Mouse (Mus musculus) liver, embryonic 14.5 days (tissue): Measurements from ENCODE around the gene Pglyrp1. TPM values are rescaled to one million over a fixed set of nuclear protein-coding genes. Genes with fewer than 3 reads are reported as not detected.
A peak's percentile ranks its signal among the peaks of the same experiment; 100 is the strongest.

ENCODE experiments used
- ATAC-seq: fragments of 200-750 bp; cut with Nextera tagmentation; 2 replicates; pipeline ENCODE4 v1.8.0; 2017; ENCODE audit warnings: moderate number of reproducible peaks, mild to moderate bottlenecking, moderate library complexity; ENCODE audit not compliant: insufficient read depth
- DNase-seq, 3 experiments: peaks; one replicate each; pipeline ENCODE4 v3.0.0-alpha.2; 2012 to 2013; ENCODE audit warnings: low read depth in 3 of 3, low spot score in 3 of 3
- H3K27ac ChIP-seq: fragments of 300-500 bp; sonication (generic); 2 replicates; pipeline ENCODE4 v1.5.1; 2014; ENCODE audit warnings: moderate library complexity, mild to moderate bottlenecking, control low read depth, inconsistent platforms
- H3K27me3 ChIP-seq: fragments of 300-500 bp; sonication (generic); 2 replicates; pipeline ENCODE4 v1.6.1; 2014; ENCODE audit warnings: mild to moderate bottlenecking, low read length, moderate library complexity; ENCODE audit not compliant: control insufficient read depth, insufficient read depth
- H3K36me3 ChIP-seq: fragments of 300-500 bp; sonication (generic); replicated peaks from 2 replicates; pipeline ENCODE4 v1.6.1; 2014; ENCODE audit warnings: low read depth; ENCODE audit not compliant: control insufficient read depth, insufficient read depth
- H3K4me1 ChIP-seq, 2 experiments: fragments of 200-500 bp in 1 of 2; fragments of 300-500 bp in 1 of 2; sonication (generic) in 1 of 2; replicated peaks; 2 replicates each; pipeline ENCODE4 v1.6.1; 2012 to 2014; ENCODE audit warnings: antibody characterized with exemption in 1 of 2, inconsistent platforms in 1 of 2, low read length in 1 of 2; ENCODE audit not compliant: control insufficient read depth in 2 of 2, insufficient read depth in 2 of 2
- H3K4me2 ChIP-seq: fragments of 300-500 bp; sonication (generic); 2 replicates; pipeline ENCODE4 v1.6.1; 2014; ENCODE audit warnings: low read depth, mild to moderate bottlenecking, control low read depth, moderate library complexity
- H3K4me3 ChIP-seq, 2 experiments: fragments of 200-500 bp in 1 of 2; fragments of 300-500 bp in 1 of 2; sonication (generic) in 1 of 2; 2 replicates each; pipeline ENCODE4 v1.5.1; 2012 to 2014; ENCODE audit warnings: low read depth in 2 of 2, low read length in 2 of 2, mild to moderate bottlenecking in 2 of 2, control low read depth in 1 of 2, inconsistent platforms in 1 of 2, moderate library complexity in 1 of 2; ENCODE audit not compliant: insufficient read depth in 1 of 2
- H3K9ac ChIP-seq: fragments of 300-500 bp; sonication (generic); replicated peaks from 2 replicates; pipeline ENCODE4 v1.6.1; 2014; ENCODE audit warnings: mild to moderate bottlenecking, control low read depth, moderate library complexity
- H3K9me3 ChIP-seq: fragments of 300-500 bp; sonication (generic); 2 replicates; pipeline ENCODE4 v1.6.1; 2016; ENCODE audit warnings: low read length, mixed read lengths; ENCODE audit not compliant: control insufficient read depth
- CTCF ChIP-seq: IDR thresholded peaks from 2 replicates; pipeline ENCODE4 v1.5.1; 2016; ENCODE audit warnings: antibody characterized with exemption, low read depth, control low read depth
- EP300 ChIP-seq: IDR thresholded peaks from 2 replicates; pipeline ENCODE4 v1.6.1; 2016; ENCODE audit warnings: antibody characterized with exemption, low read depth
- WGBS: fragments of 180-500 bp; shearing (Covaris S2); extraction: QIAGEN DNeasy Blood & Tissue Kit; methylation state at CpG from one replicate; pipeline ENCODE4 v1.1.7; 2014; ENCODE audit not compliant: insufficient replicate concordance; 5-methylcytosine and 5-hydroxymethylcytosine counted together
- polyA plus RNA-seq, 2 experiments: library from polyadenylated mRNA; depleted of rRNA in 1 of 2; stranded (reverse) in 1 of 2; unstranded in 1 of 2; fragments of >200 nt; fragmentation: Nextera tagmentation in 1 of 2; extraction: Ambion mirVana in 1 of 2; gene quantifications; 2 replicates each; pipeline versions ENCODE4 v1.2.1 to v1.2.3; 2012 to 2014

The Pglyrp1 gene
- polyA plus RNA-seq, 2 experiments, result 10.5 to 32.0 TPM

- ATAC-seq, result peak; percentile 49
Measured at GRCm38 (mm10) chr7:18909797-18910196, 38.7 kb downstream of the Pglyrp1 start.

GRCm38 (mm10) chr7:18910241-18910831 lies 39.2 kb downstream of the Pglyrp1 start, which contains the start of gene Ccdc61:
Gene Ccdc61, minus strand, starts transcription at chr7:18910415.
- TF ChIP-seq EP300 (peak; percentile 63), CTCF (no peak)
- ATAC-seq, result peak; percentile 99
- Histone ChIP-seq H3K9me3 (no peaks in the 10 kb centered on the region), H3K4me1 (peaks cover 2 to 13% of the 10 kb centered on the region in 2 experiments; a peak in 3 of 4 replicates), H3K4me2 (peak within 1 kb of the TSS; percentile 87), H3K36me3 (no peaks in the 10 kb centered on the region), H3K27me3 (no peaks in the 10 kb centered on the region), H3K4me3 (peak within 1 kb of the TSS; percentile 66 to 98), H3K9ac (peak within 1 kb of the TSS; percentile 59), H3K27ac (no peak within 1 kb of the TSS)
- peak; percentile 92 to 97 (median 93) for DNase-seq
- under 1% methylated on average over 33 of the region's 33 CpGs for WGBS

More at GRCm38 (mm10) chr7:18909797-18910196, 38.7 kb downstream of the Pglyrp1 start:
- Histone ChIP-seq H3K4me2 (peak overlapping the region; percentile 87), H3K9ac (peak overlapping the region; percentile 59), H3K4me1 (peaks cover 2 to 13% of the 10 kb centered on the region in 2 experiments; a peak in 3 of 4 replicates), H3K9me3 (no peaks in the 10 kb centered on the region), H3K4me3 (peak overlapping the region; percentile 66 to 98), H3K27ac (no peak overlapping the region), H3K27me3 (no peaks in the 10 kb centered on the region), H3K36me3 (no peaks in the 10 kb centered on the region)
- WGBS, result 2% methylated on average over 17 of the region's 17 CpGs
- DNase-seq, result no peak
- TF ChIP-seq EP300 (no peak), CTCF (no peak)

- no peaks in the 10 kb centered on the region for H3K36me3 ChIP-seq
- H3K9me3 ChIP-seq, result no peaks in the 10 kb centered on the region
- no peak overlapping the region for H3K4me3 ChIP-seq
- H3K27me3 ChIP-seq, result no peaks in the 10 kb centered on the region; the same call in 1 of the 2 replicates
- ATAC-seq, result no peak
- no peak overlapping the region for H3K9ac ChIP-seq
- no peak overlapping the region for H3K4me2 ChIP-seq
- H3K27ac ChIP-seq, result no peak overlapping the region
- DNase-seq, result no peak
- TF ChIP-seq EP300 (no peak), CTCF (peak; percentile 21; the same call in 1 of the 2 replicates)
- WGBS, result 38% methylated on average over 4 of the region's 4 CpGs
- H3K4me1 ChIP-seq, result no peaks in the 10 kb centered on the region
Measured at GRCm38 (mm10) chr7:18916254-18916653, 45.1 kb downstream of the Pglyrp1 start.

GRCm38 (mm10) chr7:18917931-18918330 lies 46.8 kb downstream of the Pglyrp1 start:
- DNase-seq (no peak), ATAC-seq (no peak)
- TF ChIP-seq EP300 (no peak), CTCF (no peak)
- no peaks in the 10 kb centered on the region for H3K4me1 ChIP-seq
- no peak overlapping the region for H3K4me3 ChIP-seq
- no peaks in the 10 kb centered on the region for H3K9me3 ChIP-seq
- 55% methylated on average over 3 of the region's 3 CpGs for WGBS
- H3K4me2 ChIP-seq, result no peak overlapping the region
- no peak overlapping the region for H3K9ac ChIP-seq
- no peaks in the 10 kb centered on the region; the same call in 1 of the 2 replicates for H3K27me3 ChIP-seq
- H3K27ac ChIP-seq, result no peak overlapping the region
- no peaks in the 10 kb centered on the region for H3K36me3 ChIP-seq

- DNase-seq, result no peak
- no peak for ATAC-seq
- 2% methylated on average over 12 of the region's 12 CpGs for WGBS
Measured at GRCm38 (mm10) chr7:18921069-18921468, 49.9 kb downstream of the Pglyrp1 start.

More at GRCm38 (mm10) chr7:18921069-18921468, 49.9 kb downstream of the Pglyrp1 start:
- H3K4me3 ChIP-seq, result no peak overlapping the region
- H3K9me3 ChIP-seq, result no peaks in the 10 kb centered on the region
- H3K36me3 ChIP-seq, result no peaks in the 10 kb centered on the region
- H3K27me3 ChIP-seq, result peaks cover 21% of the 10 kb centered on the region
- H3K4me1 ChIP-seq, result no peaks in the 10 kb centered on the region
- TF ChIP-seq CTCF, result no peak
- no peak for TF ChIP-seq EP300
- H3K27ac ChIP-seq, result no peak overlapping the region
- H3K4me2 ChIP-seq, result no peak overlapping the region
- no peak overlapping the region for H3K9ac ChIP-seq
